Mouse (Mus musculus): Measurements from ENCODE around the gene A630089N07Rik. TPM values are rescaled to one million over a fixed set of nuclear protein-coding genes. Genes with fewer than 3 reads are reported as not detected.
"Not testable (repeated sequence)": the region's sequence is repeated elsewhere in the genome, so short reads cannot be mapped to it uniquely, and the experiment has no call there.

The A630089N07Rik gene
- total RNA-seq (2021): 1 to 10 TPM; 2.9 to 3.8 TPM

DNA sequence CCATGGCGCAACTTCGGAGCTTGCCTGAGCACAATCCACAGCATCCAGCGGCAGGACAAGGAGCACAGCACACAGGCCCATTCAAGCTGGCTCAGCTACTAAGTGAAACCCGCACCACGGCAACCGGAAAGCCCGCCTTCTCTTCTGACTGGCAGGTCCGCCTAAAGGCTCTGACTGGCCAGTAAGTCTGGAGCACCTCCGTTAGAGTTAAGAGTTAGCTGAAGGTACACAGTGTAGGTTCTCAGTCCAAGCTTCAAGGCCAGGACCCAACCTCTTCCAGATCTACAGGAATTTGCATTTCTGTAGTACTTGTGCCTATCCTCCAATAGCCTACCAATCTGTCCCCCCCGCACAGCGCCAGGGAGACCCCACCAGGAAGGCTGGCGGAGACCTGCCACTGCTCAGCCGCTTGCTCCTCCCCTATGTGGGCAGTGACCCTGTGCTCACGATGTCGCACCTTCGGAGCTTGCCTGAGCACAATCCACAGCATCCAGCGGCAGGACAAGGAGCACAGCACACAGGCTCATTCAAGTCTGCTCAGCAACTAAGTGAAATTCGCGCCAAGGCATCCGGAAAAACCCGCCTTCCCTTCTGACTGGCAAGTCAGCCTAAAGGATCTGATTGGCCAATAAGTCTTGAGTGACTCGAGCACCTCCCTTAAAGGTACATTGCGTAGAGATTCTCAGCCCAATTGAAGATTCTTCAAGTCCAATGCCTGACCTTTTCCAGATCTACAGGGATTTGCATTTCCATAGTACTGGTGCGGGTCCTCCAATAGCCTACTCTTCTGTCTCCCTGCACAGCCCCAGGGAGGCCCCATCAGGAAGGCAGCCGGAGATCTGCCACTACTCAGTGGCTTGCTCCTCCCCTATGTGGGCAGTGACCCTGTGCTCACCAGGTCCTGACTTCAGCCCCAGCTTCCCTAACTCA, at the start of gene A630089N07Rik:
TSS of gene A630089N07Rik (minus strand) at position 562 of the 930 bp plus-strand sequence.
- intact Hi-C loops (cut with DNase I): loop anchor here (5.0 kb wide), 1 partner anchor 85 kb away; the partner anchor contains the start of gene B230307C23Rik
- DNase-seq: peak; percentile 91

DNA sequence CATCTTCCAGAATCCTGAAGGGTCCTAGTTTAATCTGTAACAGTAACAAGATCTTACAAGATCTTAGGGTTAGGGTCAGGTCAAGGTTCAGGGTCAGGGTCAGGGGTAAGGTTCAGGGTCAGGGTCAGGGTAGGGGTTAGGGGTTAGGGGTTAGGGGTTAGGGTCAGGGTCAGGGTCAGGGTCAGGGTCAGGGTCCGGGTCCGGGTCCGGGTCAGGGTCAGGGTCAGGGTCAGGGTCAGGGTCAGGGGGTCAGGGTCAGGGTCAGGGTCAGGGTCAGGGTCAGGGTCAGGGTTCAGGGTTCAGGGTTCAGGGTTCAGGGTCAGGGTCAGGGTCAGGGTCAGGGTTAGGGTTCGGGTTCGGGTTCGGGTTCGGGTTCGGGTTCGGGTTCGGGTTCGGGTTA, 24.9 kb upstream of the A630089N07Rik start:
- DNase-seq: no peak
- intact Hi-C loops (cut with DNase I): no loop called here

DNA sequence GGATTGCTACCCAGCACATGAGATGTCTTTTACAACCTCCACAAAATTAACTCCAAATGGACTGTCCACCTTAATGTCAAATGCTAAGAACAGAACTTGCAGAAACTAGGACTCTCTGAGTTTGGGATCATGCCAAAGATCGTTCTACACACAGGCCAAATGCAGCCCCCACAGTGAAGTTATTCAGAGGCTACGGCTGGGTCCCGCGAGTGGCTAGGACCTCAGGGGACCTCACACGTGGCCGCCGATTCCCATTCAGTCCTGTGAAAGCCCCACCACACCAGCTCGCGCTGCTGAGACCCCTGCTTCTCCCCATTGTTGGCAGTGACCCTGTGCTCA, 731 bp downstream of the A630089N07Rik start:
- DNase-seq: not testable (repeated sequence)
- intact Hi-C loops (cut with DNase I): loop anchor here (5.0 kb wide), 1 partner anchor 84 kb away; the partner anchor contains the start of gene B230307C23Rik

DNA sequence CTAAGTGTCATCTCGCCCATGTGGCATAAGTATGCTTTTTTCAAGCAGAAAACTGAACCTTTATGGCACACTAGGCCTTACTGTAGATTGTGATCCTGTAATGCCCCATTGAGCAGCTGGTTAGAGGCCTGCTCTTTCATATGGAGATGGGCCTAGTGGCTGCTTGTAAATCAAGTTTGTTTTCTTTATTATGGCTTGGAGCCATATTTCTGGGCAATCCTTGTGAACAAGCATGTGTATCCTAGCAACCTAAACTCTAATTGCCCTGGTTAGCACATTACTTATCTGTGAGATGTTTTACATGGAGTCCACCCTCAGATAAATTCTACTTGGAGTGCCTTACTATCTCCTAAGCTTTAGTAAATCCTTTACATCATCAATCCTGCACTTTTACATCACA, 1.1 kb downstream of the A630089N07Rik start:
- intact Hi-C loops (cut with DNase I): loop anchor here (5.0 kb wide), 1 partner anchor 84 kb away; the partner anchor contains the start of gene B230307C23Rik
- peak in 1 of 2 experiments; percentile 9 for DNase-seq

DNA sequence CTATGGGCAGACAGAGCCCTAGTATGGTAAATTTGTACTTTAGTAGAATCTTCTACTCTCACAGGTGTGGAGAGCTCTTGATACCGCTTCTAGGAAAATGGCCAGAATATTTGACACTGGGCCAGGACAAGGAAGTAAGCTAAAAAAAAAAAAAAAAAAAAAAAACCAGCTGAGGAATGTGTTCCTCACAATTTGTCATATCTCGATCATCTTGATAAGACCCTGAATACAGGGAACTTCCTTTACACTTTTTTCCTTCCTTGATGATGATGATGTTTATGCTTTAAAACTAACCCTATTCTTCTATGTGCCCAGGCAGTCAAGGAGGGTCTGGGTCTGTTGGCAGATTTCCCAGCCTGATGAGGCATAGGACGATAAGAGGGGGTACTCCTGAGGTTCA, 2.9 kb downstream of the A630089N07Rik start:
- intact Hi-C loops (cut with DNase I); DNase-seq: not testable (repeated sequence)

DNA sequence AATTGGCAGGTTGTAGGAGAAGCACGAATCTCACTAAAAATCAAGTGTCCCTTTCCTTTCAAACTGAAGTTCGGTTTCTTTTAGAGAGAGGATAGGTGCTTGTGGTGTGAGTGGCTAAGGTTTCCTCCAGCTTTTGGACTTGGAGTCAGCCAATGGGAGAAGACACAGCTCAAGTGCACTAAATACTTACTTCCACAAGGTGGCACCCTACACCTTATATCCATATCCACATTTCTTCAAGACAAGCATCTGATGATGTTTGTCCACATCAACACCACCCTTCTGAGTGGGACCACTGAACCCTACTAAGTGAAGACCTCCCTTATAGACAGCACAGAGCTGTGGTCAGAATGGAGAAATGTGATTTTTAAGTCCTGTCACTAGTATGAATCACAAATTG, 40.6 kb downstream of the A630089N07Rik start:
- peak; percentile 28 to 34 for DNase-seq
- intact Hi-C loops (cut with DNase I): no loop called here

DNA sequence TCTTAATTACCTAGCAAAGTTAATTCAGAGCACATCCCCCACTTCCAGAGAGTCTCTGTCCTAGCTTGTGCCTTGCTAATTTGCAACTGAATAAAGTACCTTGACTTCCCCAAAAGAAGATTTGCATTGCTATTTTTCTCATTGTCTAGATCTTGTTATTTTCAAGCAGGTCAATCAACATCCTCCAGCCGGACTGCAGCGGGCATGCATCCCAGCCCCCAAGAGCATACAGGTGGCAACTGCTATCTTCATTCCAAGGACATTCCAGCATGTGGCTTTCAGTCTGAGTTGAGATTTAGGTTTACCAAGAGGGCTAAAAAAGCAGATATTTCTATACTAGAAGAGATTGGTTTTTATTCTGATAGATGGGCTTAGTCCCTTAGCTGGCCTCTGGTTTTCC, 47.3 kb downstream of the A630089N07Rik start:
- DNase-seq; intact Hi-C loops (cut with DNase I): not testable (repeated sequence)

DNA sequence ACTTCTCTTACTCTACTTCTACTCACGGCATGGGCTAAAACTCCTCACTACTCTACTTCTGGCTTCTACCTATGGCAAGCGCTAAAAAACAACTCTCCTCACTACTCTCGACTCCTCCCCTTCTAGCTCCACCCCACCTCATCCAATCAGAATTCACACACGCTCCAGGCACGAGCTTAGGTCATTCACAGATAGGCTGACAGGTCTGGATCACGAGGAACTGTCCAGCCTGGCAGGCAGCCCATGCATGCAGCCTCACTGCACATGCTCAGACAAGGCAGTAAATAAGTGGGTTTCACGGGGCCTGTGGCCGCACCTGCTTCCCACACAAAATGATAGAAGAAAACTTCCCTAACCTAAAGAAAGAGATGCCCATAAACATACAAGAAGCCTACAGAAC, 56.1 kb downstream of the A630089N07Rik start:
- intact Hi-C loops (cut with DNase I); DNase-seq: not testable (repeated sequence)

DNA sequence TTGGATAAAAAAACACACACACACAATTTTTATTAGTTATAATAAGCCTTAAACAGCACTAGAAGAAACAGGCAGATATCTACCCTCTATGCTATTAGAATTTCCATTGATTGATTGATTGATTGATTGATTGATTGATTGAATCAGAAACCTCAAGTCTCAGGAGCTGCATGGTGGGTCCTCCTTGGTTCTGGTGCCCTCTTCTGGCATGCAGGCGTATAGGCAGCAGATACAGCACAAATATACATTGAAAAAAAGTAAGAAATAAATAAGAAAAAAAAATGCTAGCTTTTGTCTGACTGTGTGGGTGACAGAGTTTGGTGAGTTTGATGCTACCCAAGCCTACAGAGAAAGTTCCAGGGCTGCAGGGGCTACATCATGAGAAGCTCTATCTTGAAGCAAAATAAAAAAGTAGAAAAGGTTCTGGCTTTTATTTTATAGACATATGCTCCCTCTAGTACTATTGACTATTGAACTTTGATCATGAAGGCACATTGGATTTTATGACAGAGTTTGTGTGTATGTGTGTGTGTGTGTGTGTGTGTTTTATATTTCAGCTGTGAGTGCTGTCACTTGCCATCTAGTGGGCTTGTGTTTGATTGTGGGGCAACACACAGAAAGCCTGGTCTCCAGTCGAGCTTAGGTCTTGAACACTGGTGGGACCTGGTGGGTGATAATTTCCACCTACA, 59.4 kb downstream of the A630089N07Rik start:
- intact Hi-C loops (cut with DNase I): no loop called here
- no peak for DNase-seq

DNA sequence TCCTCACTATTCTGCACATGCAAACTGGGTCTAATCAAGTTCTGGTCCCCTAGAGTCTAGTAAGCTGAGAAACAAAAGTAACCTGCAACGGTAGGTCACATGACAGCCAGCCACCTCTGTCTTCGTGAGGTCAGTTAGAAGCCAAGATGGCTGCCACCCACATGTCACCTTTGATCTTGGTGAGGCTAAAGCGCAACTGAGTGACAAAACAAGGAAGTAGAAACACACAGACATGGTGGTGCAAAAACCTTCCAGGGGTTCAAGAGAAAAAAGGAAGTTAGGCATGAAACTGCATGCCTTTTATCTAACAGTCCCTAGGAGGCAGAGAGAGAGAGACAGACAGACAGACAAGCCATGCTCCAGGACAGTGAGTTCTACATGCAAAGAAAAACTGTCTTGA, 60.2 kb downstream of the A630089N07Rik start:
- no peak for DNase-seq
- intact Hi-C loops (cut with DNase I): no loop called here

DNA sequence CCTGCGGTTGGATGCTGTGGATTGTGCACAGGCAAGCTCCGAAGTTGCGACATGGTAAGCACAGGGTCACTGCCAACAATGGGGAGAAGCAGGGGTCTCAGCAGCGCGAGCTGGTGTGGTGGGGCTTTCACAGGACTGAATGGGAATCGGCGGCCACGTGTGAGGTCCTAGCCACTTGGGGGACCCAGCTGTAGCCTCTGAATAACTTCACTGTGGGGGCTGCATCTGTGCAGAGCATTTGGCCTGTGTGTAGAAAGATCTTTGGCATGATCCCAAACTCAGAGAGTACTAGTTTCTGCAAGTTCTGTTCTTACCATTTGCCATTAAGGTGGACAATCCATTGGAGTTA, 84.9 kb downstream of the A630089N07Rik start:
- intact Hi-C loops (cut with DNase I): loop anchor here (5.0 kb wide), 2 partner anchors 35 to 85 kb away; partner anchors contain the start of genes A630089N07Rik, C2cd2 and Zbtb21
- not testable (repeated sequence) for DNase-seq

DNA sequence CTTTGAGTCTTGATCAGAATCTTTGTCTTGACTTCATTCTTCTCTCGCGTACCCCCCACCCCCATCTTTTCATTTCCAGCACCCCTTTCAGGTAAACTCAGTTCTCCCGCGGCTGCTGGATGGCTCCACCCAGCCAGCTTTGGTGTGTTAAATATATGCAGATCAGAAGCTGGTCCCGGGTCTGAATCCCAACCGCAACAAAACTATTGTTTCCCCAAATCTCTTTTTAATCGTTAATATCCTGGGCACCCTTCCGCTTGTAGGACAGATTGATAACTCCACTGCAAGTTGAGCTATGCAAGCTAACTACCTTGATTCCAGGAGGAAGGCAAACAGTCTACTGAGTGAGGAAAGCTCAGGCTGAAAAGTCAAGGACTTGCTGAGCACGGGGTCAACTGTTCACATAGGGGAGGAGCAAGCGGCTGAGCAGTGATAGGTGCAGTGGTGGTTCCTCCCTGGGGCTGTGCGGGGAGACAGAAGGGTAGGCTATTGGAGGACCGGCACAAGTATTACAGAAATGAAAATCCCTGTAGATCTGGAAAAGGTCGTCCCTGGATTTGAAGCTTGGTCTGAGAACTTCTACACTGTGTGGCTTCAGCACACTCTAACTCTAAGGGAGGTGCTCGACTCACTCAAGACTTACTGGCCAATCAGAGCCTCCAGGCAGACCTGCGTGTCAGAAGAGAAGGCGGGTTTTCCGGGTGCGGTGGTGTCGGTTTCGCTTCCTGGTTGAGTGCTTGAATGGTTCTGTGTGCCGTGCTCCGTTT, 85.5 kb downstream of the A630089N07Rik start, which contains the start of gene B230307C23Rik:
TSS of gene B230307C23Rik (plus strand) at position 700 of the 767 bp plus-strand sequence.
- peak; percentile 91 to 92 for DNase-seq
- intact Hi-C loops (cut with DNase I): loop anchor here (5.0 kb wide), 2 partner anchors 34 to 86 kb away; partner anchors contain the start of genes A630089N07Rik, C2cd2 and Zbtb21

DNA sequence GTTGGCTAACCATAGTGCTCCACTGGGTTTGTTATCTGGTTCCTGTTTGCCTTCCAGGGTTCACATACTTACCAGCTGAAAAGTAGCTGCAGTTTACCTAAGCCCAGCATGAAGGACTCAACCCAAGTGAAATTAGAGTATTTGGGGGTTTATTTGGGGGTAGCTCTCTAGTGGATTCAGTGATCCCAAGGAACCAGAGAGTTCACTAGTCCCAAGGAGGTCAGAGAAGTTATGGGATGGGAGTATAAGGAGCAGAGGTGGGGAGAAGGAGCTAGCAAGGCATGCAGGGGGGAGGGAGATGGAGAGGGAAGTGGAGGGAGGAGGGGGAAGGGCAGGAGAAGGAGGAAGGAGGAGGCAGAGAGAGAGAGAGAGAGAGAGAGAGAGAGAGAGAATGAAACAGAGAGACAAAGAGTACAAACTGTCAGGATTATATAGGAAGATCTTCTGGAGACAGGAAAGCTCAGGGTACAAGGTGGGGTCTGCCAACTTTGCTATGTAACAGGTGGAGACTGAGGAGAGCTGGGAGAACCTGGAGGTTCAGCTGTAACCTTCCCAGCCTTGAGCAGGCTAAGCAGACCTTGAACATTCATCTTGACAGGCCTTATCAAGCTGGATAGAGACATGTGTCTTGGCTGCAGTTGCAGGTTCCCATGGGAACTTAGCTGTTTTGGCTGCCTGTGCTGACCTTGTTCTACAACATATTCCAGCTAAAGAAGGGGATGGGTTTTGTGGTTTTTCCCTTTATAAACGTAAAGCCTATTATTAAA, 86.2 kb downstream of the A630089N07Rik start:
- intact Hi-C loops (cut with DNase I): loop anchor here (5.0 kb wide), 2 partner anchors 34 to 86 kb away; partner anchors contain the start of genes A630089N07Rik, C2cd2 and Zbtb21
- peak; percentile 76 to 78 for DNase-seq

DNA sequence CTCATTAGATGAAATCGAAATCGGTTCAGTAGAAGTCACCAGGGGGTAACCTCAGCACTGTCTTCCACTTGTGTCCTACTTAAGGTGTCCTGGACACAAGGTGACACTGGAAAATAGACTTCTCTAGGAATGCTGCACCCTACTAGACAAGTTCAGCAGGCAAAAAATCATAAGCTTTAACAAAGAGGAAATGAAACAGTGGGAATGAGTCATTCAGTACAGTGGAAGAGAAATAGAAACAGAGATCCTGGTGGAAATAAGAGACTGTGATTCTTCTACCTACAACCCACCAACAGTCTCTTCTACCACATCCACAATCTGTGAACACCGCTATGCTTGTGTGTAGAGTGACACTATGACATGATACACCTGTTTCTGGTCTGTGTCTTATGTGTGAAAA, 89.8 kb downstream of the A630089N07Rik start:
- DNase-seq; intact Hi-C loops (cut with DNase I): not testable (repeated sequence)

DNA sequence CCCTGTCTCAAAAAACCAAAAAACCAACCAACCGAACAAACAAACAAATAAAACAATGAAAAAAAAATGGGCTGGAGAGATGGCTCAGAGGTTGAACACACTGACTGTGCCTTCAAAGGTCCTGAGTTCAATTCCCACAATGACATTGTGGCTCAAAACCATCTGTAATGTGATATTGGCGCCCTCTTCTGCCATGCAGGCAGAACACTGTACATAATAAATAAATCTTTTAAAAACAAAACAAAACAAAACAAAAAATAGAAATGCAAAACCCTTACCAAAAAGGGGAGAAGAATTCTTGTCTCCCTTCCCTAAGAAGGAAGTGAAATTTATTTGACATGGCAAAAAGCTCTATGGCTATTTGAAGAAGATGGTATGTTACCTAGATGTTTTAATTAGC, 90.7 kb downstream of the A630089N07Rik start:
- intact Hi-C loops (cut with DNase I): no loop called here
- no peak for DNase-seq

DNA sequence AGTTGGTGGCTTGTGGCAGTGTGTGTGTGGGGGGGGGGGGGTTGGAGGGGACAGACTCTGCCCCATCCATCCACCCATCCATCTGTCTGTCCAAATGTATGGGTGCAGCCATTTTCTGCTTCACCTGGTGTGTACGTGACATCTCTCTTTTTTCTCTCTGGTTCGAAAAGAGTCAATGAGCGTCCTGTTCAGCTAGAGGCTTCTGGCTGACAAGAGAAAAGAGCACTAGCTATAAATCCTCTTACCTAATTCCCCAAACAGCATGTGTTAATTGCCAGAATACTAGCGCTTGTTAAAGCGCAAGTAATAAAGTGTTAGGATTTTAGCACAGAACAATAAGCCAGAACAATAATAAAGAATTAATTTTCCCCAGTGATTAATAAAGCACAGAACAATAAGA, 97.7 kb downstream of the A630089N07Rik start:
- no peak for DNase-seq
- intact Hi-C loops (cut with DNase I): no loop called here

DNA sequence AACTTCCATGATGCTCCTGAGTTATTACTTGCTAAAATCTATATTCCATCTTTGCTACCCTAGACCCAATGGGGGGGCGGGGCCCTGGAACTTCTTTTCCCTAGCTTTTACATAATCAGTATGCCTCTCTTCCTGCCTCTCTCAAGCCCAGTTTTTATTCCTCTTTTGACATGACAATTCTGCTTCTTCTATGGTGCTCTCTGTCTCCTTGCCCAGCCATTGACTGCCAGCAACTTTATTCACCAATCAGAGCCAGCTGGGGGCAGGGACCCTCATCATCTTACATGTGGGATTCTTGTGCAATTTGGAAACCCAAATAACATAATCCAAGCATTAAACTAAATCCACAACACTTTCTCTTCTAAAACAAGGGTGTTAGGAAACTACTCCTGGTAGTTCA, 100.9 kb downstream of the A630089N07Rik start:
- intact Hi-C loops (cut with DNase I): no loop called here
- DNase-seq: no peak

DNA sequence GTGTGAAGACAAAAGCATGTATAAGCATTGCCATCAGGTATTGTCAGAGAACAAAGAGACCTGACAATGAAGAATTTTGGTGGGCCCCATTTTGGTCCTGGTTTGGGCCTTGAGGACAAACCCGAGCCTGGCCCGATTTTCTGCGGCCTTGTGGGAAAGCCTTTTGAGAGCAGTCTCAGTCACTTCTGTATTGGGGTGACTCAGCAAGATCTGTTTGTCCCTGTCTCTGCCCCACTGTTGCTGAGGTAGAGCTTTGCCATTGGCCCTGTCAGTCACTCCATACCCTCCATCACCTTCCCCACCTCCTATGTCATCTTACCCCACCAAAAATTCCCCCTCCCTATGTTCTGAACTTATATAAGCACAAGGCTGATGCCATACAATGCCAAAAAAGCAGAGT, 104.5 kb downstream of the A630089N07Rik start:
- DNase-seq: no peak
- intact Hi-C loops (cut with DNase I): no loop called here

DNA sequence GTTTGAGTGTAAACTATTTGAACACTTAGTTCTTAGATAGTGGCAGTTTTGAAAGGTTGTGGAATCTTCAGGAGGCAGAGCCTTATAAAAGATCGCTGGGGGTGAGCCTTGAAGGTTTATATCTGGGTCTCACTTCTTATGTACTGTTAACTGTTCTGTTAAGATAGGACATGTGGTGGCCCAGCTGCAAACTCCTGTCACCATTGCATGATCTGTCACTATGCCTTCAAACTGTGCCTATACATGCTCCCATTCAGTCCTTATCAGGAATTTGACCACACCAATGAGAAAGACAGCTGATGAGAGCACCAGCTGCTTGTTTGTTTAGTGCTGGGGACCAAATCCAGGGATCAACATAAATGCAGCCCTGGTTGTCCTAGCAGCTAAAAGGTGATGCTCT, 105.0 kb downstream of the A630089N07Rik start:
- intact Hi-C loops (cut with DNase I): no loop called here
- no peak for DNase-seq

Data from heart, postnatal 10 days (tissue).